Comparison of ENCODE assay signal across 22 mouse cellular contexts in the genomic region with DNA sequence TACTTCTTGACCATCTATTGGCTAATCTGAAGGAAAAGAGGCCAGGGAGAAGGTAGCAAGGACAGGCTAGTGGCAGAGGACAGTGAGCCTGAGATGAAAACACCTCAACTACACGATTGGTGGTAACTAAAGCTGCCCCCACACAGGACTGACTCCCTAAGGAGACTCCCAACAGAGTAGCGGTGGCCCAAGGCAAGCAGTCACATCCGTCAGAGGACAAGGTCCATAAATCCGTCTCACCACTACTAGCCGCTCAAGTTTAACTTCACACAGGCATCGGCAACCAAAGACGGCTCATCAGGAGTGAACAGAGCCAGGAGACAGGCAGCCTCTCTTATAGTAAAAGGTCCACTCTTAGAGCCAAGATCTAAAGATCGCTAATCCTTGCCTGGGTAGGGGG. TPM values are rescaled to one million over a fixed set of nuclear protein-coding genes. Genes with fewer than 3 reads are reported as not detected.
DNase-seq lines count a peak whose midpoint lies in the region; ATAC-seq and TF ChIP-seq lines count a peak whose summit lies in the region.
"Had no signal": no experiment of that assay in that cellular context is flagged by ENCODE, and none has a peak within 500 bp of the region (broad histone marks: within the 10 kb centered on the region; RNA-seq: fewer than 3 reads in every experiment).

No protein-coding gene starts in this region.

- no peak overlapping the region for H3K9ac ChIP-seq in kidney, embryonic 15.5 days
- H3K9ac ChIP-seq in kidney, postnatal 0 days (ENCODE audit: low read depth, low read length) = no peak overlapping the region
- H3K9ac ChIP-seq: embryonic facial prominence, embryonic 13.5 days; forebrain, embryonic 12.5 days had no signal

- no peaks in the 10 kb centered on the region for H3K27me3 ChIP-seq in kidney, embryonic 15.5 days
- no peaks in the 10 kb centered on the region for H3K27me3 ChIP-seq in kidney, postnatal 0 days (ENCODE audit: insufficient read depth, low read length)
- no peaks in the 10 kb centered on the region for H3K27me3 ChIP-seq in testis, adult 2 months (ENCODE audit: control insufficient read depth, insufficient read depth, low read length)
- H3K27me3 ChIP-seq: embryonic facial prominence, embryonic 13.5 days; embryonic facial prominence, embryonic 15.5 days; forebrain, embryonic 12.5 days had no signal

- no peaks in the 10 kb centered on the region for H3K9me3 ChIP-seq in kidney, embryonic 15.5 days (replicated peaks)
- H3K9me3 ChIP-seq in kidney, postnatal 0 days (replicated peaks; ENCODE audit: low read length) = no peaks in the 10 kb centered on the region
- H3K9me3 ChIP-seq: embryonic facial prominence, embryonic 13.5 days; embryonic facial prominence, embryonic 15.5 days; forebrain, embryonic 10.5 days; forebrain, embryonic 12.5 days had no signal

- peak; percentile 74 for ATAC-seq in kidney, embryonic 15.5 days (replicated peaks; ENCODE audit: low FRiP score)
- ATAC-seq in kidney, postnatal 0 days (replicated peaks; ENCODE audit: low FRiP score, low read depth) = no peak
- ATAC-seq: forebrain, embryonic 14.5 days had no signal

- H3K4me1 ChIP-seq in kidney, embryonic 15.5 days = peaks cover 9% of the 10 kb centered on the region
- H3K4me1 ChIP-seq in kidney, postnatal 0 days (replicated peaks; ENCODE audit: insufficient read depth, low read length) = no peaks in the 10 kb centered on the region
- H3K4me1 ChIP-seq in testis, adult 2 months (ENCODE audit: control insufficient read depth, insufficient read depth, low read length) = no peaks in the 10 kb centered on the region
- H3K4me1 ChIP-seq: embryonic facial prominence, embryonic 13.5 days; embryonic facial prominence, embryonic 15.5 days; forebrain, embryonic 10.5 days; forebrain, embryonic 12.5 days had no signal

- TF ChIP-seq POLR2A in testis, adult 2 months (IDR thresholded peaks at IDR 0.05; ENCODE audit: control insufficient read depth, low read depth, low read length) = no peak

- H3K4me3 ChIP-seq in kidney, embryonic 15.5 days (replicated peaks) = no peak overlapping the region
- H3K4me3 ChIP-seq in kidney, postnatal 0 days (replicated peaks; ENCODE audit: low read depth, low read length) = no peak overlapping the region
- peak overlapping the region; percentile 8; the same call in 1 of the 2 replicates for H3K4me3 ChIP-seq in testis, adult 2 months (ENCODE audit: control insufficient read depth, low read depth, low read length)
- H3K4me3 ChIP-seq: embryonic facial prominence, embryonic 13.5 days; embryonic facial prominence, embryonic 15.5 days; erythroblast, embryonic 14.5 days; forebrain, embryonic 10.5 days; forebrain, embryonic 12.5 days had no signal

- 44% methylated on average over 8 of the region's 8 CpGs for WGBS in kidney, embryonic 15.5 days
- 41% methylated on average over 8 of the region's 8 CpGs for WGBS in kidney, postnatal 0 days

- H3K27ac ChIP-seq in kidney, embryonic 15.5 days = no peak overlapping the region
- H3K27ac ChIP-seq in kidney, postnatal 0 days = no peak overlapping the region
- H3K27ac ChIP-seq in testis, adult 2 months (ENCODE audit: control insufficient read depth, insufficient read depth, low read depth, low read length) = no peak overlapping the region
- H3K27ac ChIP-seq: embryonic facial prominence, embryonic 13.5 days; embryonic facial prominence, embryonic 15.5 days; forebrain, embryonic 10.5 days; forebrain, embryonic 12.5 days had no signal

- H3K4me2 ChIP-seq in kidney, embryonic 15.5 days = no peak overlapping the region
- no peak overlapping the region for H3K4me2 ChIP-seq in kidney, postnatal 0 days (ENCODE audit: low read length)
- H3K4me2 ChIP-seq: embryonic facial prominence, embryonic 13.5 days; embryonic facial prominence, embryonic 15.5 days; forebrain, embryonic 12.5 days had no signal

- TF ChIP-seq CTCF in kidney, postnatal 0 days (IDR thresholded peaks at IDR 0.05; ENCODE audit: low read depth) = no peak
- TF ChIP-seq CTCF in testis, adult 2 months (IDR thresholded peaks at IDR 0.05; ENCODE audit: control insufficient read depth, insufficient read depth, insufficient replicate concordance, low read depth, low read length) = no peak

- DNase-seq in kidney, adult 8-10 months = no peak
- peak; percentile 77 for DNase-seq in kidney, postnatal 0 days (ENCODE audit: low spot score)
- DNase-seq in kidney, adult 11 months = no peak
- DNase-seq in testis, postnatal 14 days (ENCODE audit: low spot score) = no peak
- DNase-seq: adrenal gland, adult 2 months; adrenal gland, postnatal 10 days; adrenal gland, postnatal 25 days; cerebellum, adult 11 months; cerebellum, adult 18-20 months; cerebellum, adult 8-10 months; cerebellum, adult 9-11 months; cerebellum, postnatal 14 days; cerebellum, postnatal 36 days; embryo, embryonic 11 days had no signal

- H3K36me3 ChIP-seq in kidney, embryonic 15.5 days = peaks cover 97% of the 10 kb centered on the region
- peaks cover 45% of the 10 kb centered on the region for H3K36me3 ChIP-seq in kidney, postnatal 0 days (ENCODE audit: insufficient read depth, low read length)
- peaks cover 10% of the 10 kb centered on the region for H3K36me3 ChIP-seq in testis, adult 2 months (ENCODE audit: control insufficient read depth, insufficient read depth, low read length)

RNA-seq across cellular contexts. Expression of a gene that starts 37.3 kb away (rescaled TPM):
- 123 and 128 TPM in 2 replicates for polyA plus RNA-seq in kidney, embryonic 15.5 days (2015; fragmentation: Nextera tagmentation; extraction: Ambion mirVana)
- polyA plus RNA-seq in kidney, postnatal 0 days (2015; fragmentation: Nextera tagmentation; extraction: Ambion mirVana) = 70.7 and 85.2 TPM in 2 replicates
- 73.7 and 76.4 TPM in 2 replicates for polyA plus RNA-seq in testis, adult 2 months (2012; rRNA removed)

RNA-seq across cellular contexts. Expression of a gene that starts 37.4 kb away (rescaled TPM):
- 14.6 and 15.2 TPM in 2 replicates for polyA plus RNA-seq in kidney, embryonic 15.5 days (2015; fragmentation: Nextera tagmentation; extraction: Ambion mirVana)
- polyA plus RNA-seq in kidney, postnatal 0 days (2015; fragmentation: Nextera tagmentation; extraction: Ambion mirVana) = 9.0 and 9.8 TPM in 2 replicates
- polyA plus RNA-seq in testis, adult 2 months (2012; rRNA removed) = 1.8 and 2.1 TPM in 2 replicates
